Mouse (Mus musculus): ENCODE results near the gene Stx5a. TPM values are rescaled to one million over a fixed set of nuclear protein-coding genes. Genes with fewer than 3 reads are reported as not detected.
"Not testable (repeated sequence)": the region's sequence is repeated elsewhere in the genome, so short reads cannot be mapped to it uniquely, and the experiment has no call there.

Stx5a gene
- polyA plus RNA-seq, 1 experiment from 2014 or later = 36.3 TPM

DNA sequence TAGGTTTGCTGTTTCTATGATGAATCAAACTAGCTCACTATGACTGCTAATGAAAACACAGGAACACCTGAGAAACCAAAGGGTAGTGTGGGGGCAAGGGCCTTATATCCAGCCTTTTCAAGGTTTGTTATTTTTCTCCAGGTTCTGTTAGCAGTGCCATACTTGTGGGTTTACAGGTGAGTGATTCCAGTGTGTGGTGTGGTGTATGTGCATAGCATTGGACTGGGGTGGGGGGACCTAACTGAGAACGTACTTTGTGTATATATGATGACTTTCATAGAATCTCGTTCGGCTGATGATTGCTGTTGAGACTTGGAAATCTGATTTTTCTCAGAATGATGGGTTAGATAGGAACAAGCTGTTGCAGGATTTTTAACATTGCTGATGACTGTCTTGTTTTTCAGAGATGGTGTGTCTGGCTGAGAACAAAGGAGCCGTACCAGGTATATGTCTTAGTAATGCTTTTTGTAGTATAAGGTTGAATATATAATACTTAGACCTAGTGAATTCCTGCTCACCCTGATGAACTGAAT, 16.1 kb upstream of the Stx5a start:
- no peak for ATAC-seq
- H3K9ac ChIP-seq (replicated peaks) = peak overlapping the region; percentile 72
- peak overlapping the region; percentile 74 for H3K4me3 ChIP-seq (ENCODE audit: low read depth, low read length)
- H3K27me3 ChIP-seq (ENCODE audit: insufficient read depth, low read length) = no peaks in the 10 kb centered on the region
- no peak overlapping the region for H3K27ac ChIP-seq (ENCODE audit: low read depth)
- H3K4me1 ChIP-seq (ENCODE audit: insufficient read depth) = peaks cover 22% of the 10 kb centered on the region
- no peaks in the 10 kb centered on the region for H3K9me3 ChIP-seq (ENCODE audit: low read length)
- peaks cover 27% of the 10 kb centered on the region for H3K36me3 ChIP-seq (replicated peaks; ENCODE audit: insufficient read depth, low read length)
- 42% methylated on average over 4 of the region's 4 CpGs for WGBS (ENCODE audit: insufficient replicate concordance)
- no peak for TF ChIP-seq EP300 (IDR thresholded peaks at IDR 0.05; ENCODE audit: low read depth)
- TF ChIP-seq CTCF (IDR thresholded peaks at IDR 0.05; ENCODE audit: low read depth) = no peak
- H3K4me2 ChIP-seq (ENCODE audit: low read depth, low read length) = peak overlapping the region; percentile 75
- DNase-seq = no peak

DNA sequence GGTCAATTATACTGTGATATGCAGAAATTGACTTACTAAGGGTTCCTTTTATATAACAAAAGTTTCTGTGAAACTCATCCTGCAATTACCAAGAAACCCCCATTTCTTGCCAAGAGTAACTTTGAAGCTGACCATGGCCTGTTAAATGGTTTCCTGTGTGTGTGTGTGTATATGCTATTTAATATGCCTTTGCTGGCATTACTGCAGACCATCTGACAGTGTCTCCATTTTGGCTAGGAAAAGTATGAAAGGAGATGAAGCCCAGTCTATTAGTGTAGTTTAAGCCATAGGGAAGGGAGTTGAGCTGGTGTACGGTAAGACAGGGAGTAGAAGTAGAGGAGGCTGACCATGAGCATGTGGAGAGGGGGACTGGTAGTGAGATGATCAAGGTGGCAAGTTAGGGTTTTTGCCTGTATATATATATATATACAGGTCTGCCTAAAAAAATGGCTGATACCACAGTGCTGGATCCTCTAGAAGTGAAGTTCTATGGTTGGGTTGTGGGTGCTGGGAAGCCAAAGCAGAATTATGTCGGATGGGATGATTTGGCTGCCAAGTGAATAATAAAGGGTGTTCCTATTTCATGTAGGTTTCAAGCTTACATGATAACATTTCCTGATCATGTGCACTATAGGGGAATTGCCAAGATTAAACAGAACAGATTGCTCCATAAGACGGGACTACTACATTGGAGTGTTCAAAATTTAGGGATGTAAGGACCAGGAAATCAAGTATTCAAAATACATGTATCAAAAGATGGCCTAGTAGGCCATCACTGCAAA, 14.4 kb upstream of the Stx5a start:
- H3K9me3 ChIP-seq (ENCODE audit: low read length) = no peaks in the 10 kb centered on the region
- WGBS (ENCODE audit: insufficient replicate concordance) = 37% methylated on average over 3 of the region's 3 CpGs
- no peak for TF ChIP-seq EP300 (IDR thresholded peaks at IDR 0.05; ENCODE audit: low read depth)
- no peak for TF ChIP-seq CTCF (IDR thresholded peaks at IDR 0.05; ENCODE audit: low read depth)
- ATAC-seq (no peak), DNase-seq (no peak)
- no peak overlapping the region for H3K9ac ChIP-seq (replicated peaks)
- no peak overlapping the region; the same call in 1 of the 2 replicates for H3K27ac ChIP-seq (ENCODE audit: low read depth)
- no peak overlapping the region for H3K4me3 ChIP-seq (ENCODE audit: low read depth, low read length)
- no peak overlapping the region for H3K4me2 ChIP-seq (ENCODE audit: low read depth, low read length)
- no peaks in the 10 kb centered on the region for H3K27me3 ChIP-seq (ENCODE audit: insufficient read depth, low read length)
- H3K36me3 ChIP-seq (replicated peaks; ENCODE audit: insufficient read depth, low read length) = peaks cover 27% of the 10 kb centered on the region
- H3K4me1 ChIP-seq (ENCODE audit: insufficient read depth) = peaks cover 17% of the 10 kb centered on the region

- H3K27ac ChIP-seq (ENCODE audit: low read depth) = no peak overlapping the region; the same call in 1 of the 2 replicates
These were observed 13.6 kb upstream of the Stx5a start for GRCm38 (mm10) chr19:8727495-8728114.

GRCm38 (mm10) chr19:8728335-8729099, 12.7 kb upstream of the Stx5a start:
- Histone ChIP-seq H3K4me1 (ENCODE audit: insufficient read depth) (peaks cover 12% of the 10 kb centered on the region; the same call in 1 of the 2 replicates), H3K36me3 (replicated peaks; ENCODE audit: insufficient read depth, low read length) (peaks cover 27% of the 10 kb centered on the region)
- not testable (repeated sequence) for DNase-seq; H3K4me2 ChIP-seq (ENCODE audit: low read depth, low read length); H3K9ac ChIP-seq (replicated peaks); ATAC-seq; H3K9me3 ChIP-seq (ENCODE audit: low read length); H3K27me3 ChIP-seq (ENCODE audit: insufficient read depth, low read length); H3K27ac ChIP-seq (ENCODE audit: low read depth); H3K4me3 ChIP-seq (ENCODE audit: low read depth, low read length)
- WGBS (ENCODE audit: insufficient replicate concordance) = 45% methylated on average over 3 of the region's 3 CpGs

More at GRCm38 (mm10) chr19:8727495-8728114, 13.6 kb upstream of the Stx5a start:
- 18% methylated on average over 5 of the region's 5 CpGs for WGBS (ENCODE audit: insufficient replicate concordance)
- Histone ChIP-seq H3K4me2 (ENCODE audit: low read depth, low read length) (no peak overlapping the region), H3K4me1 (ENCODE audit: insufficient read depth) (peaks cover 12% of the 10 kb centered on the region; the same call in 1 of the 2 replicates), H3K4me3 (ENCODE audit: low read depth, low read length) (no peak overlapping the region), H3K9ac (replicated peaks) (no peak overlapping the region), H3K9me3 (ENCODE audit: low read length) (no peaks in the 10 kb centered on the region), H3K36me3 (replicated peaks; ENCODE audit: insufficient read depth, low read length) (peaks cover 27% of the 10 kb centered on the region), H3K27me3 (ENCODE audit: insufficient read depth, low read length) (no peaks in the 10 kb centered on the region)
- DNase-seq (no peak), ATAC-seq (no peak)
- TF ChIP-seq EP300 (IDR thresholded peaks at IDR 0.05; ENCODE audit: low read depth) = no peak
- TF ChIP-seq CTCF (IDR thresholded peaks at IDR 0.05; ENCODE audit: low read depth) = no peak

- no peaks in the 10 kb centered on the region for H3K9me3 ChIP-seq (ENCODE audit: low read length)
- H3K9ac ChIP-seq (replicated peaks) = no peak overlapping the region
- H3K4me1 ChIP-seq (ENCODE audit: insufficient read depth) = peaks cover 4% of the 10 kb centered on the region; the same call in 1 of the 2 replicates
- no peak for TF ChIP-seq CTCF (IDR thresholded peaks at IDR 0.05; ENCODE audit: low read depth)
- TF ChIP-seq EP300 (IDR thresholded peaks at IDR 0.05; ENCODE audit: low read depth) = no peak
- H3K4me2 ChIP-seq (ENCODE audit: low read depth, low read length) = no peak overlapping the region
- DNase-seq (no peak), ATAC-seq (no peak)
- H3K4me3 ChIP-seq (ENCODE audit: low read depth, low read length) = no peak overlapping the region
- H3K27me3 ChIP-seq (ENCODE audit: insufficient read depth, low read length) = no peaks in the 10 kb centered on the region
- H3K27ac ChIP-seq (ENCODE audit: low read depth) = no peak overlapping the region
- peaks cover 18% of the 10 kb centered on the region for H3K36me3 ChIP-seq (replicated peaks; ENCODE audit: insufficient read depth, low read length)
- WGBS (ENCODE audit: insufficient replicate concordance) = 51% methylated on average over 3 of the region's 3 CpGs
These were observed 6.9 kb upstream of the Stx5a start for GRCm38 (mm10) chr19:8734334-8734733.

Data from liver, postnatal 0 days (tissue).